Mouse (Mus musculus) kidney, adult 18-20 months (tissue): Measurements from ENCODE around the gene Mapkapk2.

Experiments
- DNase-seq: peaks from one replicate; pipeline ENCODE4 v3.0.0; 2021

The Mapkapk2 gene

GRCm38 (mm10) chr1:131015879-131016278 is 81.7 kb downstream of the Mapkapk2 start:
- no peak for DNase-seq

GRCm38 (mm10) chr1:131015281-131015680 is 82.3 kb downstream of the Mapkapk2 start:
- DNase-seq: no peak

GRCm38 (mm10) chr1:131013926-131014325 is 83.7 kb downstream of the Mapkapk2 start:
- DNase-seq: no peak

GRCm38 (mm10) chr1:131012494-131012893 is 85.1 kb downstream of the Mapkapk2 start:
- no peak for DNase-seq

- no peak for DNase-seq
Observed at GRCm38 (mm10) chr1:131010201-131011153, 87.1 kb downstream of the Mapkapk2 start.

- no peak for DNase-seq
Observed at GRCm38 (mm10) chr1:131006069-131006468, 91.6 kb downstream of the Mapkapk2 start.
